ENCODE assay signal across 8 mouse cellular contexts in genomic region chr2:38711421-38711861, GRCm38 (mm10). TPM values are rescaled to one million over a fixed set of nuclear protein-coding genes. Genes with fewer than 3 reads are reported as not detected.
A peak's percentile ranks its signal among the peaks of the same experiment; 100 is the strongest.
DNase-seq lines count a peak whose midpoint lies in the region; ATAC-seq lines count a peak whose summit lies in the region.

No protein-coding gene starts in this region.

- H3K9ac ChIP-seq in hindbrain, embryonic 14.5 days = no peak overlapping the region

- H3K4me3 ChIP-seq in hindbrain, embryonic 14.5 days (replicated peaks; ENCODE audit: low read length) = peak overlapping the region; percentile 20
- H3K4me3 ChIP-seq in midbrain, embryonic 10.5 days = peak overlapping the region; percentile 45

- no peak overlapping the region for H3K27ac ChIP-seq in hindbrain, embryonic 14.5 days
- H3K27ac ChIP-seq in midbrain, embryonic 10.5 days (replicated peaks) = peak overlapping the region; percentile 46; the same call in 1 of the 2 replicates

- peak; percentile 11 for DNase-seq in cerebellum, adult 8-10 months
- peak; percentile 46 for DNase-seq in embryo, embryonic 10.5 days (ENCODE audit: low spot score)
- DNase-seq in hindbrain, embryonic 14.5 days (ENCODE audit: low spot score) = no peak
- DNase-seq in midbrain, embryonic 10.5 days (ENCODE audit: low spot score) = peak; percentile 58
- DNase-seq in left cerebral cortex, adult 9 months (ENCODE audit: low spot score in 2 of 2) = no peak
- DNase-seq in spleen, postnatal 4 days (ENCODE audit: low spot score in 2 of 2) = no peak
- no peak for DNase-seq in urinary bladder, postnatal 36 days (ENCODE audit: low spot score in 2 of 2)

- H3K36me3 ChIP-seq in hindbrain, embryonic 14.5 days (replicated peaks; ENCODE audit: control insufficient read depth, insufficient read depth) = no peaks in the 10 kb centered on the region
- H3K36me3 ChIP-seq in midbrain, embryonic 10.5 days = no peaks in the 10 kb centered on the region

- ATAC-seq in cerebellum, adult (ENCODE audit: insufficient number of reproducible peaks, low FRiP score, low TSS enrichment) = no peak
- ATAC-seq in hindbrain, embryonic 14.5 days (ENCODE audit: low FRiP score) = no peak

- H3K9me3 ChIP-seq in hindbrain, embryonic 14.5 days (ENCODE audit: control insufficient read depth, low read length) = no peaks in the 10 kb centered on the region
- H3K9me3 ChIP-seq in midbrain, embryonic 10.5 days (replicated peaks) = no peaks in the 10 kb centered on the region

- WGBS in hindbrain, embryonic 14.5 days = under 1% methylated on average over 36 of the region's 40 CpGs
- 2% methylated on average over 40 of the region's 40 CpGs for WGBS in midbrain, embryonic 10.5 days

- H3K27me3 ChIP-seq in hindbrain, embryonic 14.5 days (ENCODE audit: control insufficient read depth, insufficient read depth, low read length) = peaks cover 67% of the 10 kb centered on the region
- peaks cover 96% of the 10 kb centered on the region for H3K27me3 ChIP-seq in midbrain, embryonic 10.5 days (ENCODE audit: low read depth, poor library complexity, severe bottlenecking)

- peak overlapping the region; percentile 39 for H3K4me2 ChIP-seq in hindbrain, embryonic 14.5 days (replicated peaks)

- no peaks in the 10 kb centered on the region; the same call in 1 of the 2 replicates for H3K4me1 ChIP-seq in hindbrain, embryonic 14.5 days (replicated peaks; ENCODE audit: control insufficient read depth, insufficient read depth, low read length)
- peaks cover 49% of the 10 kb centered on the region for H3K4me1 ChIP-seq in midbrain, embryonic 10.5 days

RNA-seq across cellular contexts. Expression of gene Nr5a1, which starts 2.9 kb away (rescaled TPM):
- polyA plus RNA-seq in hindbrain, embryonic 14.5 days (2014; fragmentation: Nextera tagmentation; extraction: Ambion mirVana) = 0.08 and 0.09 TPM in 2 replicates
- polyA plus RNA-seq in midbrain, embryonic 10.5 days (2016; fragmentation: Nextera tagmentation; extraction: Ambion mirVana) = 0.07 and 0.12 TPM in 2 replicates

Comparison
In these comparisons a context has a peak if more than half of its experiments do, and no peak if none do; other contexts are left out.
1. DNase-seq: peak in cerebellum, adult 8-10 months (single experiment), embryo, embryonic 10.5 days (single experiment) and midbrain, embryonic 10.5 days (single experiment); none in hindbrain, embryonic 14.5 days (single experiment), left cerebral cortex, adult 9 months (0 of 2), spleen, postnatal 4 days (0 of 2) and urinary bladder, postnatal 36 days (0 of 2).